Mouse (Mus musculus): ENCODE data around the gene 4930579G24Rik. TPM values are rescaled to one million over a fixed set of nuclear protein-coding genes. Genes with fewer than 3 reads are reported as not detected.
A peak's percentile ranks its signal among the peaks of the same experiment; 100 is the strongest.

The 4930579G24Rik gene
- 30.7 and 33.0 TPM in 2 replicates for polyA plus RNA-seq (2015; fragmentation: Nextera tagmentation; extraction: Ambion mirVana)

GRCm38 (mm10) chr3:79628561-79629415, at the start of gene 4930579G24Rik:
TSS of gene 4930579G24Rik (plus strand) at chr3:79629079.
- peak within 1 kb of the TSS; percentile 86 for H3K4me3 ChIP-seq (replicated peaks)
- WGBS = under 1% methylated on average over 60 of the region's 60 CpGs
- peaks cover 26% of the 10 kb centered on the region for H3K36me3 ChIP-seq
- H3K4me1 ChIP-seq = peaks cover 10% of the 10 kb centered on the region; the same call in 1 of the 2 replicates
- H3K9me3 ChIP-seq (replicated peaks) = peaks cover 4% of the 10 kb centered on the region; the same call in 1 of the 2 replicates
- H3K9ac ChIP-seq = peak within 1 kb of the TSS; percentile 88
- H3K27me3 ChIP-seq = no peaks in the 10 kb centered on the region
- peak within 1 kb of the TSS; percentile 93 for H3K27ac ChIP-seq
- peak within 1 kb of the TSS; percentile 70 for H3K4me2 ChIP-seq
- ATAC-seq (replicated peaks; ENCODE audit: low FRiP score) = peak; percentile 99

DNA sequence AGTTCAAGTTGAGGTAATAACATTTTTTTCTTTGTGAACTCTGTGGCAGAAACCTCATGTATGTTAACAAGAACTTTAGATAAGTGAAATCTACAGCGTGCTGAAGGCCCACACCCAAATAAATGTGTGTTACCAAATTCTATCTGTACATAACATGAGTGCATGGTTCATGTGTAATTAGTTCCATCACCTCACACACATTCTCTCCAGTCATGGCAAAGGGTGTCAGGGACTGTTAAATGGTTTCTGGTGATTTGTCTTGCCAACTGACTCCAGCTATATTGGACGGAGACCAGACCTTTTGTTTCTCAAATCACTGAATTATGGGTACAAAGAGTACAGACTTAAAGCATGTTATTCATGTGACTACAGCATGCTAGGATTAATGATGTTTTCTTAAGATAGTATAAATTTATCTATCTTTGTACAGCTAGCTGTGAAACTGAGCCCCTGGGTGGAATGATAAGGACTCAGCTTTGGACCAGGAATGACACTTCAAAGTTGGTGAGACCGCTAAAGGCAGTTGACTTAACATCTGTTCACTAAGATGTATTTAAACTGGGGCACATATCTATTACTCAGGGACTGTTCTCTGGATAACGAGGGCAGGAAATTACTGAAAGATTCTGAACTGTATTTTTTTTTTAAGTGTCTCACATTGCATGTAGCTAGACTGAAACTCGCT, 48.8 kb upstream of the 4930579G24Rik start:
- Histone ChIP-seq H3K36me3 (no peaks in the 10 kb centered on the region), H3K27me3 (no peaks in the 10 kb centered on the region), H3K4me3 (replicated peaks) (no peak overlapping the region), H3K27ac (no peak overlapping the region), H3K4me2 (no peak overlapping the region), H3K9me3 (replicated peaks) (no peaks in the 10 kb centered on the region), H3K4me1 (peaks cover 13% of the 10 kb centered on the region), H3K9ac (no peak overlapping the region)
- ATAC-seq (replicated peaks; ENCODE audit: low FRiP score) = no peak
- 56% methylated on average over 5 of the region's 5 CpGs for WGBS

GRCm38 (mm10) chr3:79586804-79587203, 42.1 kb upstream of the 4930579G24Rik start:
- Histone ChIP-seq H3K4me2 (peak overlapping the region; percentile 25; the same call in 1 of the 2 replicates), H3K36me3 (no peaks in the 10 kb centered on the region), H3K27ac (no peak overlapping the region), H3K9me3 (replicated peaks) (no peaks in the 10 kb centered on the region), H3K27me3 (no peaks in the 10 kb centered on the region), H3K4me1 (0 out of 2 replicates have a peak, but pooled peaks cover 4% of the 10 kb centered on the region), H3K9ac (no peak overlapping the region), H3K4me3 (replicated peaks) (no peak overlapping the region)
- 3% methylated on average over 6 of the region's 6 CpGs for WGBS
- peak; percentile 65 for ATAC-seq (replicated peaks; ENCODE audit: low FRiP score)

- Histone ChIP-seq H3K4me1 (peaks cover 13% of the 10 kb centered on the region), H3K27me3 (no peaks in the 10 kb centered on the region), H3K36me3 (peaks cover 13% of the 10 kb centered on the region), H3K4me3 (replicated peaks) (no peak overlapping the region), H3K4me2 (no peak overlapping the region), H3K9ac (no peak overlapping the region), H3K27ac (no peak overlapping the region), H3K9me3 (replicated peaks) (no peaks in the 10 kb centered on the region)
- 80% methylated on average over 2 of the region's 2 CpGs for WGBS
- ATAC-seq (replicated peaks; ENCODE audit: low FRiP score) = no peak
These were observed 39.2 kb upstream of the 4930579G24Rik start for GRCm38 (mm10) chr3:79589671-79590070.

DNA sequence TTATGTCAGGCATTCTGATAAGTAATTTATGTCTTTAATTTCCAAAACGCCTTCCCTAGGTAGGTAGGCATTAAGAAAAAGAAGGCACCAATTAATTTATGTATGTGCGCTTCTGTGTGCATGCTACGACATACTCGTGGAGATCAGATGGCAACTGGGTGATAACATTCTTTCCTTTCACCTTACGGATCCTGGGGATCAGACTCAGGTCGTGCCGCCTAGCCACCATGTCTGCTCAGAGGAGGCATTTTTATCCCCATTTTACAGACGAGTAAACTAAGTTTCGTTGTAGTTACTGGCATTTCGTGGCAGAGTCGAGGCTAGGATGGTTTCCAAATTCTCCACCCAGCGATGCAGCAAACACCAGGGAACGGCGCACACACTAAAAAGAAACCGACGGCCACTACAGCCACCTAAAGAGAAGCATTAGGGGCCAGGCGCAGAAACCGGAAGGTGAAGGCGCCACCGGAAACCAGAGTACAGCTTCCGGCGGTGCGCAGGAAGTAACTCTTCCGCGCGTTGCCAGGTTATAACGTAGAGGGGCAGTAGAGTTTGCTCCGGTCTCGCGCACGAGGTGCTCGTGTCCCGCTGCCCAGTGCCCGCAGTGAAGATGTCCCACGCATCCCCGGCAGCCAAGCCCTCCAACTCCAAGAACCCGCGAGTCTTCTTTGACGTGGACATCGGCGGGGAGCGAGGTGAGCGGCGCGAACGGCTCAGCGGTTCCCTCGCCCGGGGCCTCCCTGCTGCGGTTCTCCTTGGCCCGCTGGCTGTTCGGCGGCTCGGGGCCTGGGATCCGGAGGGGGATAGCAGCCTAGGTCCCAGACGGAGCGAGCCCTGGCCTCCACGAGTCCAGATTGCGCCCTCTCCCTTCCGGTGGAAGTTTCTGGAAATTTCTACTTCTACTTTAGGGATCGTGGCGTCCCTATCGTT, 37.8 kb upstream of the 4930579G24Rik start, which contains the start of gene Ppid:
Ppid (plus strand) TSS at position 480 of the 930 bp plus-strand sequence.
- Histone ChIP-seq H3K9me3 (replicated peaks) (no peaks in the 10 kb centered on the region), H3K4me1 (peaks cover 13% of the 10 kb centered on the region), H3K27ac (peak within 1 kb of the TSS; percentile 88), H3K4me3 (replicated peaks) (peak within 1 kb of the TSS; percentile 69), H3K4me2 (peak within 1 kb of the TSS; percentile 63), H3K27me3 (no peaks in the 10 kb centered on the region), H3K9ac (peak within 1 kb of the TSS; percentile 82), H3K36me3 (peaks cover 25% of the 10 kb centered on the region)
- peak; percentile 87 for ATAC-seq (replicated peaks; ENCODE audit: low FRiP score)
- WGBS = 3% methylated on average over 63 of the region's 63 CpGs

DNA sequence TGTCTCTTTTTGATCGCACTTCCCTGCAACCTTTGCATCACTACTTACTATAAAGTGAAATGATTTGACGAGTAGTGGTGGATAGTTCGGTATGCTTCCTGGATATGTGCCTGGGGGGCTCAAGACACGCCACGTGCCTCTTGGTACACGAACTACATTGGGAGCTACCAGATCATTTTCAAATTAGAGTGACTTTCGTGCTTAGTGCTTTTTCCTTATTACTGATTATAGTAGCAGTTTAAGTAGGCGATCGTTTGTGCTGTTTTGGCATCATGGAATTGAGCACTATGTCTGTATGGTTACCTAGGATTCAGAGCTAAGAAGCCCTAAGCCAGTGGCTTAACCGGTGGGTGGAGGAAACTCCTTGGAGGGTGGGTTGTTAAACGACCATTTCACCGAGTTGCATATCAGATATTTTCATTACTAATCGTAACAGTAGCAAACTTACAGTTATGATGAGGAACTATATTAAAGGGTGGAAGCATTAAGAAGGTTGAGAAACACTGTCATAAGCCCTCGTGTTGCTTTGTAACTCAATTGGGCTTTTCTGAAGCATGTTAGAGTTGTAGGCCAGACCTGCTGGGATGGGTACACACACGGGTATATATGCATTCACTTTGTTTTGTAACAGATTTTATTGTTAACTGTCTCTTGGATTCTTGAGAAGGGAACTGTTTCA, 36.9 kb upstream of the 4930579G24Rik start:
- H3K27me3 ChIP-seq = no peaks in the 10 kb centered on the region
- peak overlapping the region; percentile 69 for H3K4me3 ChIP-seq (replicated peaks)
- H3K4me2 ChIP-seq = peak overlapping the region; percentile 63
- H3K27ac ChIP-seq = peak overlapping the region; percentile 88
- peak; percentile 17; the same call in 1 of the 2 replicates for ATAC-seq (replicated peaks; ENCODE audit: low FRiP score)
- peaks cover 33% of the 10 kb centered on the region for H3K36me3 ChIP-seq
- peaks cover 13% of the 10 kb centered on the region for H3K4me1 ChIP-seq
- H3K9ac ChIP-seq = peak overlapping the region; percentile 82
- no peaks in the 10 kb centered on the region for H3K9me3 ChIP-seq (replicated peaks)
- WGBS = 4% methylated on average over 15 of the region's 15 CpGs

- H3K27ac ChIP-seq = no peak overlapping the region
These were observed 33.4 kb upstream of the 4930579G24Rik start for GRCm38 (mm10) chr3:79595468-79595867.

DNA sequence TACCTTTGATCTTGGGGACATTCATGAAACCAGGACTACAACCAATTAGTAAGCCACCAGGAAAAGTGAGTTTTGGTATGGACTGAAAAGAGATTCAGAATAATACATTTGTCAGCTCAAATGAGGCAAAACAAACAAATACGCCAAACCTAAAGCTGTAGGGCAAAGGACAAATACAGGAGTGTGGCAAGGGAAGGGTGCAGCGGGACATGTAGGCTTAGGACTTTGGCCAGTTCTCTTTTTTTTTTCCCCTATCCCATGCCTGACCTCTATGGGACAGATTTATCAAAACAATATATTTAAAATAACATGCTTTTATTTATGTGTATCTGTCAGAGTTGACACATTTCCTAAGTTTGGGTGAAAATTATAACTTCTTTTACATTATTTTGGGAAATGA, 19.0 kb upstream of the 4930579G24Rik start:
- H3K4me1 ChIP-seq = no peaks in the 10 kb centered on the region
- H3K4me3 ChIP-seq (replicated peaks) = no peak overlapping the region
- H3K27ac ChIP-seq = no peak overlapping the region
- no peaks in the 10 kb centered on the region for H3K9me3 ChIP-seq (replicated peaks)
- peaks cover 65% of the 10 kb centered on the region for H3K36me3 ChIP-seq
- ATAC-seq (replicated peaks; ENCODE audit: low FRiP score) = no peak
- 86% methylated on average over 2 of the region's 2 CpGs for WGBS
- H3K4me2 ChIP-seq = no peak overlapping the region
- H3K27me3 ChIP-seq = no peaks in the 10 kb centered on the region
- H3K9ac ChIP-seq = no peak overlapping the region

More at GRCm38 (mm10) chr3:79595468-79595867, 33.4 kb upstream of the 4930579G24Rik start:
- no peak overlapping the region for H3K4me3 ChIP-seq (replicated peaks)
- H3K27me3 ChIP-seq = no peaks in the 10 kb centered on the region
- H3K4me2 ChIP-seq = no peak overlapping the region
- H3K36me3 ChIP-seq = peaks cover 64% of the 10 kb centered on the region
- H3K9me3 ChIP-seq (replicated peaks) = no peaks in the 10 kb centered on the region
- H3K4me1 ChIP-seq = peaks cover 13% of the 10 kb centered on the region
- no peak for ATAC-seq (replicated peaks; ENCODE audit: low FRiP score)
- WGBS = 96% methylated on average over 7 of the region's 7 CpGs
- no peak overlapping the region for H3K9ac ChIP-seq

GRCm38 (mm10) chr3:79627484-79628181, 1.2 kb upstream of the 4930579G24Rik start:
- H3K27ac ChIP-seq = no peak overlapping the region

DNA sequence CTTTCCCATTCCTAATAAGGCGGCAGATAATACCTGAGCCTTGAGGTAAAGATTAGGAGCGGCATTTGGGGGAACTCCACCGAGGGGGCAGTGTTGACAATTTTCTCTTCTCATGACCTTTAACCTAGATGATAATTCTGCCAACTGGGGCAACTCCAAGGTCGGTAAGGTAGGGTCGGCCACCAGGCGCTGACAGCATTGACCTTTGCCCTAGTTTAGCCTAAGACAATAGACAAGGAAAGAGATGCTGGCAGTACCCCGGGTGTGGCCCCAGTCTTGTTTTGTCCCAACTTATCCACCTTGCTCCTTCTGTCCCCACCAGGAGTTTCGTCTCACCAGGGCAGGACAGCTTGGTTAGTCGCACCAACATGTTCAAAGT, 708 bp upstream of the 4930579G24Rik start:
- no peaks in the 10 kb centered on the region for H3K27me3 ChIP-seq
- peak overlapping the region; percentile 70 for H3K4me2 ChIP-seq
- H3K9me3 ChIP-seq (replicated peaks) = peaks cover 4% of the 10 kb centered on the region; the same call in 1 of the 2 replicates
- H3K4me1 ChIP-seq = peaks cover 10% of the 10 kb centered on the region; the same call in 1 of the 2 replicates
- H3K27ac ChIP-seq = peak overlapping the region; percentile 93
- H3K36me3 ChIP-seq = peaks cover 25% of the 10 kb centered on the region
- H3K4me3 ChIP-seq (replicated peaks) = peak overlapping the region; percentile 86
- under 1% methylated on average over 9 of the region's 9 CpGs for WGBS
- ATAC-seq (replicated peaks; ENCODE audit: low FRiP score) = no peak
- H3K9ac ChIP-seq = peak overlapping the region; percentile 55

More at GRCm38 (mm10) chr3:79627484-79628181, 1.2 kb upstream of the 4930579G24Rik start:
- peaks cover 10% of the 10 kb centered on the region; the same call in 1 of the 2 replicates for H3K4me1 ChIP-seq
- WGBS = 24% methylated on average over 10 of the region's 10 CpGs
- H3K36me3 ChIP-seq = peaks cover 24% of the 10 kb centered on the region
- peak overlapping the region; percentile 55 for H3K9ac ChIP-seq
- H3K4me3 ChIP-seq (replicated peaks) = peak overlapping the region; percentile 86
- H3K27me3 ChIP-seq = no peaks in the 10 kb centered on the region
- H3K9me3 ChIP-seq (replicated peaks) = peaks cover 4% of the 10 kb centered on the region; the same call in 1 of the 2 replicates
- no peak for ATAC-seq (replicated peaks; ENCODE audit: low FRiP score)
- peak overlapping the region; percentile 70 for H3K4me2 ChIP-seq
